Mouse (Mus musculus) neural tube, embryonic 10.5 days (tissue): ENCODE data around the gene Tlk2.
A peak's percentile ranks its signal among the peaks of the same experiment; 100 is the strongest.

Experiments
- DNase-seq: peaks from one replicate; pipeline ENCODE4 v3.0.0-alpha.2; 2017; ENCODE audit warnings: low spot score; ENCODE audit errors: extremely low spot score

Tlk2 gene

DNA sequence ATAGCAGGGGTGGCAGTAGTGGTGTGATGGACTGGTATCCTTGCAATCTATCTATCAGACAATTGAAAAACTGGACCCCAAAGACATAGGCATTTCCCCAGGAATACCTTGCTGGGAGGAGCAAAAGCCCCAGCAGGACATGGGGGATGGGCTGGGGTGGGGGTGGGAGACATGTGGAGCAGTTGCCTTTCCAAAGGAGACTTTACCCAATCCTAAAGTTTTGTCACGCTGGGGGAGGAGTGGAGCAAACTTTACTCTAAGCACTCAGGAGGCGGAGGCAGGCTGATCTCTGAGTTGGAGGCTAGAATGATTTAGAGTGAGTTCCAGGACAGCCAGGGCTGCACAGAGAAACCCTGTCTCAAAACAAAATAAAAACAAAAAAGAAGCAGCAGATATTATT, 17.2 kb upstream of the Tlk2 start:
- no peak for DNase-seq

- DNase-seq: no peak
Measured at GRCm38 (mm10) chr11:105164516-105165510, 13.8 kb upstream of the Tlk2 start.

GRCm38 (mm10) chr11:105166780-105167179, 11.8 kb upstream of the Tlk2 start:
- DNase-seq: no peak

DNA sequence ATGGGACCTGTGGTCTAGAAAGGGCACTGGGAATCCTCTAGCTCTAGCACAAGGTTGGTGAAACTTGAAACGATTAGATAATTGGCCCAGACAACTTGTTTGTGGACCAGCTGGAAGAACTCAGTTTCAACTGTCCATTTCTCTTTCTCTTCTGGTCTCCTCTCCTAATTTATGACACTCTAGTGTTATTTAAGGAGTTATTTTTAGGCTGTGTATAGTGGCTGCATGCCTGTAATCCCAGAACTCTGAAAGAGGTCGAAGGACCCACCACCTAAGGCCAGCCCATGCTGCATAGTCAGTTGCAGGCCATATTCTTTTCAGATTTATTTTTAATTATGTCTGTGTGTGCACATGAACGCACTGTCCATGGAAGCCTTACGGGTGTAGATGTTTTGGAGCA, 916 bp downstream of the Tlk2 start:
- no peak for DNase-seq

- peak; percentile 61 for DNase-seq
Measured at GRCm38 (mm10) chr11:105180471-105181091, 2.0 kb downstream of the Tlk2 start.

DNA sequence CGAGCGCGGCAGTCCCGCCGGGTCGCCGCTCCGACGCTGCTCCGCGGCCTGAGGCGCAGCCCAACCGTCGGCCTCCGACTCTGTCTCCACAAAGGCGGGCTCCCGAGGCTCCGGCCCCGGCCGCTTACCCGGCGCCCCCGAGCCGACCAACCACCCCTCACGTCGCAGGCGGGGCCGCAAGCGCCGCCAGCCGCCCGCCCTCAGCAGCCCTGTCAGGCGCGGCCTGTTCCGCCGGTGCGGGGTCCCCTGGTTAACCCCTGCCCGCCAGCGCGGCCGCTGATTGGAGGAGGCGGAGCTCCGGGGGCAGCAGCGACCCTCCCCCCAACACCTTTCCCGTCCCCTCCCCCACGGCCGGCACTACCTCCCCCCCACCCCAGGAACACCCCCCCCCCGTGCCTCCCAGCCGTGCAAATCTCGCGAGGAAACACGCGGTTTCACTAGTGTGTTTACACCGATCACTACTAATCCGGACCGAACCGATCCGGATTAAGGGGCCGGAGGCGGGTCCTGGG, 2.6 kb downstream of the Tlk2 start:
- DNase-seq: peak; percentile 93

- DNase-seq: peak; percentile 77
Measured at GRCm38 (mm10) chr11:105181689-105182460, 3.3 kb downstream of the Tlk2 start.

DNA sequence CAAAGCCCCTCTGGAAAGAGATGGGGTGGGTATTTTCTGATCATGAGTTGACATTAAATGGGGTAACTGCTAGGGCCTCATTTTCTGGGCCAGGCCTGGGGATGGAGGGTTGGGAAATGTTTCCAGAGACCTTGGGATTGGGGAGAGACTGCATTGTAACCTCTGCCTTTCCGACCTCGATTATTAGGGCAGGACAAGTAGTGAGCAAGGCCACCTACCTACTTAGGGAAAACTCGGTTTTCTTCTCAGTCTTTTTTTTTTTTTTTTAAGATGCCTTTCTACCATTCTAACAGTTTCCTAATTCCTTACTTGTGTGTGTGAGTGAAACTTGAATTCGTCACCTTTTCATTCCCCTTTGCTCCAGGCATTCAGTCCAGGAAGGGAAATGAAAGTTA, 3.9 kb downstream of the Tlk2 start:
- DNase-seq: no peak

GRCm38 (mm10) chr11:105184678-105185077, 6.1 kb downstream of the Tlk2 start:
- no peak for DNase-seq

DNA sequence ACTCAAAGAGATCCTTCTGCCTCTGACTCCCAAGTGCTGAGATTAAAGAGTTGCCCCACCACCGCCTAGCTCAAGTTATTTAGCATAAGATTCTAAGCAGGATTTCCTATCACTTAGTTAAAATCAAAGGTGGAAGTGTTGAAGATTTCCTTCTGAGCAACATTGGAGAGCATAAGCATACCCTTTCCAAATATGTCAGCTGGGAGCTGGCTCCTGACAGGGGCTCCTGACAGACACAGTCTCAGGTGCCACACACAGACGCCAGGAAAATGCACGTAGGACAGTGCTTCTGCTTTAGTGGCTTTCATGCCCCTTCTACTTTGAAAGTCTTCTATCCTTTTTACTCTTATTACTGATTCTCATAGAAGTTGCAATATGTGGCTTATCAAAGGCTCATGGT, 13.6 kb downstream of the Tlk2 start:
- no peak for DNase-seq

GRCm38 (mm10) chr11:105196893-105197662, 18.5 kb downstream of the Tlk2 start:
- no peak for DNase-seq

DNA sequence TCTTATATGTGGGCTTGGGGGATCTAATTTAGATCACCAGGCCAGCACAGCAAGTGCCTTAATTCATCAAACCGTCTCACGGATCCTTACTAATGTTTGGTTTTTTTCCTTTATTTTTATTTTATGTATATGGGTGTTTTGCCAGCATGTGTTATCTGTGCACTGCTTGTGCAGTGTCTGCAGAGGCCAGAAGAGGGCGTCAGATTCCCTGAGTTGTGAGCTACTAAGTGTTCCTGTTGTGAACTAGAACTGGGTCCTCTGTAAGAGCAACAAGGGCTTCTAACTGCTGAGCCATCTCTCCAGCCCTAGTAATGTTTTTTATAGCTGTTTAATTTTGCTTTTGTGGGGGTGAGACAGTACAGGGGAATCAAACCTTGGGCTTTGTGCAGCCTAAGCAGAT, 23.8 kb downstream of the Tlk2 start:
- no peak for DNase-seq

DNA sequence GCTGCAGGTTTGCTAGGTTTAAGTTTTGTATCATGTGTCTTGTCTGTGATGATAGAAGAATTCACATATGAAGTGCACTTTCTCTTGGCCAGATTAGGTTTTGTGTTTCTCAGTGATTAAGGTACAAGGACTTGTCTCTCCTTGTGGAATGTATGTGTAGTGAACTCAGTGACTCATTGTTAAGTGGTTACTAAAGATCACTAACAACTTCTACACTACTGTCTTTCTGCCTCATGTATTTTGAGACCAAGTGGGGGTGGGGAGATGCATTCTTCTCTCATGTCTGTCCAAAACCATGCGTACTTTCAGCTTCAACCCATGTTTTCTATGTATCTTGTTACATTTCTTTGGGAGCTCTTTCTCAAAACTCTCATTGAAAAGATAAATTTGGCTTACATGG, 31.4 kb downstream of the Tlk2 start:
- no peak for DNase-seq

GRCm38 (mm10) chr11:105214257-105214656, 35.6 kb downstream of the Tlk2 start:
- no peak for DNase-seq

DNA sequence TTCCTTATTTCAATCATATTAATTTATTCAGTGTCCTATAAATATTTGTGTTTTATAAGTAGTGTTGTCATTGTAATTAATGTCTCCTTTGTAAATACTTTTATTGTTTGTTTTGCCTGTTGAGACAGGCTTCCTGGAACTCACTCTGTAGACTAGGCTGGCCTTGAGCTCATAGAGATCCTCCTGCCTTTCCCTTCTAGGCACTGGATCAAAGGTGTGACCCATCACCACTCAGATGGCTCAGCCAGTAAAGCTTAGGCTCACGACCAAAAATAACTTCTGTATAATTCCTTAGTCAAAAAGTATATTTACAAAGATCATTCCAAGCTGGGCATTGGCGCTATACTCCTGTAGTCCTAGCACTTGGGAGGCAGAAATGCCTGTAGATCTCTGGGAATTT, 39.2 kb downstream of the Tlk2 start:
- no peak for DNase-seq

DNA sequence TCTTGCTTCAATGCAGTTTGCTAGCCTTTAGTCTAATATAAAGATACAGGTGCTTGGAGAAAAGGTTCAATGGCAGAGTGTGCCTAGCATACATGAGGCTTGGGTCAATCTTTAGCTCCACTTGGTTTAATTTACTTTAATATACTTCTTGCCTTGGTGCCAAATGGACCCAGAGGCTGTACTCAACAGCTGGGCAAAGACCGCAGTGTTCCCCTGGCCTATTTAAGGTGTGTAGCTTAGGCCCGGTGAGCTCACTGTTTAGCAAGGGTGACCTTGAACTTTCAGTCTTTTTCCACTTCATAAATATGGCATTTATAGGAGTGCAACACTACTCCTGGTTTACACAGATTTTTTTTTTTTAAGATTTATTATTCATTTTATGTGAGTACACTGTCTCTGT, 55.9 kb downstream of the Tlk2 start:
- DNase-seq: no peak

DNA sequence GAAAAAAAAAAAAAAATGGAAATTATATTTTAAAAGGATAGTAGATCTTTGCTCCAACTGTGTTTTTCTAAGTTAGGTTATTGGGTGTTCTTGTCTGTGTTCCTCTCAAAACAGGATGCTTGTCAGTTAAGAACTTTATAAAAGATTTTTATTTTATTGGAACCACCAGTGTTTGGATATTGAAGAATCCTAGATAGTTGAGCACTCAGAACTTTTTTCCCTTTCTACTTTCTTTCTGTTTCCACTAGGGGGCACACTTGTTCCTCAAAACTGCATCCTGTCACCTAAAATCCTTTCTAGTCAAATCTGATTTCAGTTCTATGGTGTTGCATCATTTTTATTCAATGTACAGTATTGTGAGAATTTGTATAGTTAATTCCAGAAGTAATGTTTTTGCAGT, 62.4 kb downstream of the Tlk2 start:
- DNase-seq: no peak

GRCm38 (mm10) chr11:105246369-105246768, 67.8 kb downstream of the Tlk2 start:
- DNase-seq: no peak

- no peak for DNase-seq
Measured at GRCm38 (mm10) chr11:105246785-105247184, 68.2 kb downstream of the Tlk2 start.

DNA sequence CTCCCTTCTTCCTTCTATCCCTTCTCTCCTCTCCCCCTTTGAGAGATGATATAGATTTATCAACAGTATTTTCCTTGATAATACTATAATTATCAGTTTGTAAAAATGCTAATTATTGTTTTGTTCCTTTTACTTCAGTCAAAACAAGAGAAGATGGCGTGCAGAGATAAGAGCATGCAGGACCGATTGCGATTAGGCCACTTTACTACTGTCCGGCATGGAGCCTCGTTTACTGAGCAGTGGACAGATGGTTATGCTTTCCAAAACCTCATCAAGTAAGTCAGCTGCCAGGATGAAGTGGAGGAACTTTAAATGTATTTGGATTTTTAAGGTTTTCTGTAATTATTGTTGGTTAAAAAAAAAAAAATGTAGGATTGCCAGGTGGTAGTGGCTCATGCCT, 68.7 kb downstream of the Tlk2 start:
- no peak for DNase-seq

DNA sequence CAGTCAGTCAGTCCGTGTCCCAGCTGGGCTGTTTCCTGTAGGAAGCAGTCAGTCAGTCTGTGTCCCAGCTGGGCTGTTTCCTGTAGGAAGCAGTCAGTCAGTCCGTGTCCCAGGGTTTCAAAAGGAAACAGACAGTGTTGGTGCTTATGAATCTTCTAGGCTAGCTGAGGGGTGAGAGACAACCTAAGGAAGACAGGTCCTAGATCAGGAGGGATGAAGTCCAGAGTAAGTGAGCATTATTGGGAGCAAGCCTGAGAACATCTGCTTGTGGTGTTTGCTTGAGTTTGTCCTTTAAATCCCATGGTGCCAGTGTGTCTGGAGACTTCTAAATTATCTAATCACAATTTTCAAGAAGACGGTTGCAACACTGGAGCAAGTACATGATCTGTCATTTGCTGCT, 81.1 kb downstream of the Tlk2 start:
- DNase-seq: no peak
